Mouse (Mus musculus) kidney, postnatal 25 days (tissue): ENCODE measurements around the gene Hrh1.

Source experiments
- DNase-seq, 2 experiments: peaks; one replicate each; pipeline ENCODE4 v3.0.0; 2021; ENCODE audit warnings: mixed read lengths in 2 of 2

Hrh1 gene

GRCm38 (mm10) chr6:114407049-114407448 lies 9.3 kb downstream of the Hrh1 start:
- DNase-seq: no peak

DNA sequence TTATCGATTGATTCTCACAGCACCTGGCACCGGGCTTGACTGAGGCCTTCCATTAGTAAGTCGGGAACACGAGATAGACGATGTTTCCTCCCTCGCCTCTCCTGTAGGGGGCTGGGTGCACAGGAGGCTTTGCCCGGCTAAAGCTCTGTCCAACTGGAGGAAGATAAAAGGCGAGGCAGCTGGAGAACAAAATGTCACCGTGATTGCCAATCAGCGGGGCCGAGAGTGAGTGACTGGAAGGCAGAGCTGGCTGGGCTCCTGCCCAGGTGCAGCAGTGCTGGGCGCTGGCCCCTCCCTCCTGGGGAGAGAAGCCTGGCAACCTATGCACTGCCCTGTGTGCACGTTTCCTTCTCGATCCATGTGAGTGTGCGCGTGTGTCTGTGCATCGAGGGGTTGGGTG lies 10.5 kb downstream of the Hrh1 start:
- no peak for DNase-seq

DNA sequence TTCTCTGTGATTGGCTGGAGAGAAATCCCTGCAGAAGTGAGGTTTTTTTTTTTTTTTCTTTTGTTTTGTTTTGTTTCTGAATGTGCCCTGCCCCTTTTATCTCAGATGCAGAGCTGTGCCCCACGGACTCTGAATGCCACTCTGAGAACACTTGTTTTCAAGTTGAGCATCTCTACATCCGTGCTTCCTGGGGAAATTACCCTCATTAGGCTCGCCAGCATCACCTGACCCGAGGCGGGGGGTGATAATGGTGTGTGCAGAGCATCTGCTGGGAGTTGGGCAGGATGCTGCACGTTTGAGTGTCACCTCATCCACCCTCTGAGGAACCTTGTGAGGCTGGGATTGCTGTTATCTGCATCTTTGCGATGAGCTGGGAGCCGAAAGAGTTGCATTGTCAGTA lies 14.2 kb downstream of the Hrh1 start:
- no peak for DNase-seq

GRCm38 (mm10) chr6:114414510-114414909 lies 16.8 kb downstream of the Hrh1 start:
- no peak for DNase-seq

DNA sequence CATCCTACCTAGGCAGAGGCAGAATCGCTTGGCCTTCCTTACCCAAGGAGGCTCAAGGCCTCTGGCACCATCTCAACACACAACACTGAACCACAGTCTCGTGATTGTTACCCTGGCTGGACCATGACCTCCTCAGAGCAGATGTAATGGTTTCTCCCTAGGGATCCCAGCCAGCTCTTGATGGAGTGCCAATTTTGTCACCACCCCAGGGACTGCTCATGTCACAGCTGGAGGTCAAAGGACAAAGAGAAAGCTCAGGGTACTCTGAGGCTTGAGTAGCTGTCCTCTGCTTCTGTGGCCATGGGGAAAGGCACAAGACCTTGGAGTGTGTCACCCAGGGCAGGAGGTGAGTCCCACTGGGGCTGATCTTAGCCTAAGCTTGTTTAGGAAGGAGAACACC lies 20.3 kb downstream of the Hrh1 start:
- DNase-seq: peak; percentile 82 to 90

GRCm38 (mm10) chr6:114421061-114421460 lies 23.3 kb downstream of the Hrh1 start:
- no peak for DNase-seq

DNA sequence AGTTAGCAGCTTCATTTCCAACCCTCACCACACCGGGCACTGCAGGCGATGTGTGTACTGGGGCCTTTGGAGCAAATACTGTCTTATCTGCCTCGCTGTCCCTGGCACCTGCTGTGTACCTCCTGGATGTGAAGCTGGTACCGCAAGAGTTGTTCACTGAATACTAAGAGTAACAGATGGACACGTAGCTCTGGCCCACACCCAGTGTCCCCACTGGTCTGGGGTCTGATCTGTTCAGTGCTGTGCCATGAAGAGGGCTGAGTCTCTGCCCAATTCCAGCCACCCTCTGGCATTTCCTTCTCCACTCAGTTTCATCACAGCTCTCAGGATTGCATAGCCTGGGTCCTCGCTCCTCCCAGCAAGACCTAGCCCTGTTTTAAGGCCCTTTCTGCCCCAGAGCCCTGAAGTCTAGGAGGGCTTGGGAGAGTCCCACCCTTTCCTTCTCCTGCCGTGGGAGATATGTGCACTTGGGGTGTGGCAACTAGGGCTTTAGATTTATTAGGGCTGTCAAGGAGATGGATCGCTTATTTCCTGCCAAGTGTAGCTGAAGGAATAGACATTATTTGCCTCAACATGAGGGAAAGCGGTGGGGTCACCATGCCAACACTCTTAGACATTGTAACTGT lies 25.4 kb downstream of the Hrh1 start:
- peak in 1 of 2 experiments; percentile 43 for DNase-seq

- no peak for DNase-seq
These were observed 27.6 kb downstream of the Hrh1 start for GRCm38 (mm10) chr6:114425343-114425742.

DNA sequence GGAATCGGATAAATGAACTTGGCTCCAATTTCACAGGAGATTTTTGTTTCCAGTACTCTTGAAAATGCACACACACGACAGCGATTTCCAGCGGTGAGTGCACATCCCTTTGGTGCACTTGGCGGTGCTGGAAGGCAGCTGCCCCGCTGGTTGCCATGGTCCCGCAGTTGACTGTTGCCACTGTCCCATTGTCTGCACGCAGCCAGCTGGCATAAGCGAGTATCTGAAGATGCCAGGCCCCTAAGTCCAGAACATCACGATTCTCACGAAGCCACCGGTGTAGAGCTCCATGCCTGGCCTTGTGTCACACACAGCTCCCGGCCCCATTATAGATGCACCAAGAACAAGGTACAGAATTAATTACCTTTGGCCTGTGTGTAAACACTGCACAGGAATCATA lies 29.9 kb downstream of the Hrh1 start:
- DNase-seq: no peak

- peak; percentile 40 to 61 for DNase-seq
These were observed 31.1 kb downstream of the Hrh1 start for GRCm38 (mm10) chr6:114428831-114429230.

GRCm38 (mm10) chr6:114432591-114432990 lies 34.9 kb downstream of the Hrh1 start:
- DNase-seq: no peak

GRCm38 (mm10) chr6:114434524-114434923 lies 36.8 kb downstream of the Hrh1 start:
- DNase-seq: no peak

DNA sequence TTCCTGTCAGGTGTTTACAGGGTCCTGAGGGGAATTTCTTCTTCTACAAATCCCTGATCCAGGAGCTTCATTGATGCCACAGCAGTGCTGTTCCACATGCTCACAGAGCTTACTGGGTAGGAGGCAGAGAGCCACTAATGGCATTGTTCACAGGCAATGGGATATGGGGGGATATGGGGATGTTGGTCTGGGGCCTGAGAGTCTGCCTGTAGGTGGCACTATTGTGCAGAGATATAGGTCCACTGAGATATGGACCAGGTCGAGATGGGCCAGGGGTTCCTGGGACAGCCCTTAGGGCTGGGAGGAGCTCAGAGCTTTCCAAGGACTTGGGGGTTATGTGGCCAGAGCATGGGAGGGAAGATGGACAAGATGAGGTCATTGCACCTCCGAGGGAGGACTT lies 42.6 kb downstream of the Hrh1 start:
- DNase-seq: no peak

DNA sequence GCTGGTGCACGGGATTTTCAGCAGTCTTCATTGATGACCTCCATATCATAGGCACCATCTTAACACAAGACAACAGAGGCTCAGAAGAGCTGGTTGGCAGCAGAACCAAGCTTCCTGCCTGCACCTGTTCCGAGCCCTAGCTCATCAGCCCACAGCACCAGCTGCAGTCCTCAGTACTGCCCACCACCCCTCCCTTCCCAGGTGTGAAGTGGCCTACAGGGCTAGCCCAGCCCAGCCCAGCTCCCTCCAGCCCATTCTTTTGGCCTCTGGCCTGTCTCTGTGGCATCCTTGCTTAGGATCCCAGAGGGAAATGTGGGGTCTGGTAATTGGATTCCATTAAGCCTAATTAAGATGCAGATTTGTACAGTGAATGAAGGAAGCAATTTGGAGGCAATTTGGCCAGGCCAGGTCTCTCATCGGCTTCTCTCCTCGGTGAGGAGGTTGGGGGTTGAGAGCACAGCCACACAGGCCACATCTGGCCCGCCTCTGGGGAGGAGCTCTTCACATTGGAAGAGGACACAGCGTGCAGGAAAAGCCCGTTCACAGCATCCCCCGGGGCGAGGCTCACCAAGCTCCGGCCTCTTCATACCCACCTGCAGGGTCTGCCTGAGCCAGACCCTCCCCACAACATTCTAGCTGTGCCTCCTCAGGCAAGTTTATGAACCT lies 43.2 kb downstream of the Hrh1 start:
- DNase-seq: no peak

GRCm38 (mm10) chr6:114444247-114444844 lies 46.6 kb downstream of the Hrh1 start:
- DNase-seq: no peak

DNA sequence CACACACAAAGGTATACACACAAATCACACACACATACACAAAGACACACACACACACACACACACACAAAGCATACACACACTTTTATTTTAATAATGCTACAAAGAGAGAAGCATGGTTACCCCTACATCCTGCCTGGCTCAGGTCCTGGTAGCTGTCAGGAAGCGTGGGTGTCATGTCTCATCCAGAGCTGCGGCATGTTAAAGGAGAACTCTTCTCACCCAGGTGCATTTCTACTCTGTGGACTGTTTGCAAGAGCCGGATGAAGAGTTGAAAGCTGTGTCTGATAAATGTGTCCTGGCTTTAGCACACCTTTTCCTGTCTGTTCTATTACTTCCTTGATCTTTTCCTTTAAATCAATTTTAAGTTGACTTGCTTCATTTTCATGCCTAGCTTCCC lies 47.2 kb downstream of the Hrh1 start:
- DNase-seq: peak; percentile 18 to 63

GRCm38 (mm10) chr6:114448888-114449287 lies 51.2 kb downstream of the Hrh1 start:
- DNase-seq: no peak

DNA sequence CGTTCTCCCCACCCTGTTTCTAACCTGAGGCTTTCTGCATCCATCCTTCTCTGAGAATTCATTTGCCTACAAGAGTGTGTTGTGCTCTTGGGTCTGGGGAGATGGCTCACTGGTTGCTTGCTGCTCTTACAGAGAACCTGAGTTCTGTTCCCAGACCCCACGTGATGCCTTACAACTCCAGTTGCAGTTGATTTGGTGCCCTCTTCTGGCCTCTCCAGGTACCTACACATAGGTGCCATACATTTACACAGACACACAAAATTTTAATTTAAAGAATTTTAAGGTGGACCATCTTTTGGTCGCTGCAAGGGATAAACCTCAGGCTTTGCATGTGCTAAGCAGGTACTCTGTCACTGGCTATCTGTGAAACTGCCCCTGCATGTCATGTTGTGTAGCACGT lies 57.5 kb downstream of the Hrh1 start:
- DNase-seq: no peak

DNA sequence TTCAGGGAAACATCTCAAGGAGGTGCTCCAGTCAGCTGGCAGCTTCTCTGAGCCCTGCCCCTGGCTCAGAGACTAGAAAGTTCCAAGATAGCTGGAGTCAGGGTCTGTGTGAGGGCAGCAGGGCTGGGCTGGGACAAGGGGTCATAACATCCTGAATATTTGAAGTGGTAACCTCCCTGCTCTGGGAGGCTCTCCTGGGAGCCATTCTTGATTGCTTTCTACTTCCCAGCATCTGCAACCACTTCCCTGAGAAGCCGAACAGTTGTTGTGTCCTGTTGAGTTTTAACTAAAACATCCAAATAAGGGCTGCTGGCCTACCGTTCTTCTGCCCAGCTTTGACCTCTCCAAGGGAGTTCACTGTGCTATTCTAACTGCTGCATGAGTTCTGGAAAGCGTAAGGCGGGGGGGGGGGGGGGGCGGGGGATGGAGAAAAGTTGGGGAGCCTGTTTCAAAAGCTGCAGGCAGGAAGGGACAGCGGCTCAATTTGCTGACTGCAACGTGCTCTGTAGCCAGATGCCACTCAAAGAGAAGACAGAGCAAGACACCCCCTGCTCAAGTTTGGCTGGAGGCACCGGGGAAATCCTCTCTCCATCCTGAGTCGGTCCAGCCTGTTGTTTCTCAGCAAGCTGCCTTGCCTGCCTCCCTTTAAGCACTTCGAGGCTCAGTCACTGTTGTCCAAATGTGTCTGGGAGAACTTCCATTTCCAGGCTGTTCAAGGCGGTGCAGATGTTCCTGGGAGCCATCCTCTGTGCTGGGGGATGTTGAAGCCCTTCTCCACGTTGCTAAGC lies 58.7 kb downstream of the Hrh1 start:
- no peak for DNase-seq

- DNase-seq: no peak
These were observed 59.6 kb downstream of the Hrh1 start for GRCm38 (mm10) chr6:114457299-114457698.

GRCm38 (mm10) chr6:114458191-114458590 lies 60.5 kb downstream of the Hrh1 start:
- no peak for DNase-seq

- DNase-seq: no peak
These were observed 62.2 kb downstream of the Hrh1 start for GRCm38 (mm10) chr6:114459969-114460368.

DNA sequence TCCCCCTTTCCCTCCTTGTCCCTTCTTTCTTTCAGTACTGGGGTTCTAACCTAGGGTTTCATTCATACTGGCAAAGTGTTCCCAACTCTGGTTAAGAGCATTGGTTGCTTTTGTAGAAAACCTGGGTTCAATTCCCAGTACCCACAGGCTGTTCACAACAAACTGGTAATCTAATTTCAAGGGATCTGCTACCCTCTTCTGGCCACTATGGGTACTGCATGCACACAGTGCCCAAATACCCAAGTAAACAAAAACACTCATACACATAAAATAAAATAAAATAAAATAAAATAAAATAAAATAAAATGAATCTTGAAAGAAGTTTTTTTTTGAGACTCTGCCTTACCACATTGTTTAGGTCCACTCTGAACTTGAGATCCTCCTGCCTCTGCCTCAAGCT lies 63.8 kb downstream of the Hrh1 start:
- peak in 1 of 2 experiments; percentile 37 for DNase-seq

GRCm38 (mm10) chr6:114462747-114463146 lies 65.0 kb downstream of the Hrh1 start:
- DNase-seq: peak in 1 of 2 experiments; percentile 24
